Mouse (Mus musculus) lung, postnatal 14 days (tissue): Measurements from ENCODE around the gene Eif4b.

ENCODE experiments used
- DNase-seq: peaks from one replicate; pipeline ENCODE4 v3.0.0; 2021

Eif4b gene

DNA sequence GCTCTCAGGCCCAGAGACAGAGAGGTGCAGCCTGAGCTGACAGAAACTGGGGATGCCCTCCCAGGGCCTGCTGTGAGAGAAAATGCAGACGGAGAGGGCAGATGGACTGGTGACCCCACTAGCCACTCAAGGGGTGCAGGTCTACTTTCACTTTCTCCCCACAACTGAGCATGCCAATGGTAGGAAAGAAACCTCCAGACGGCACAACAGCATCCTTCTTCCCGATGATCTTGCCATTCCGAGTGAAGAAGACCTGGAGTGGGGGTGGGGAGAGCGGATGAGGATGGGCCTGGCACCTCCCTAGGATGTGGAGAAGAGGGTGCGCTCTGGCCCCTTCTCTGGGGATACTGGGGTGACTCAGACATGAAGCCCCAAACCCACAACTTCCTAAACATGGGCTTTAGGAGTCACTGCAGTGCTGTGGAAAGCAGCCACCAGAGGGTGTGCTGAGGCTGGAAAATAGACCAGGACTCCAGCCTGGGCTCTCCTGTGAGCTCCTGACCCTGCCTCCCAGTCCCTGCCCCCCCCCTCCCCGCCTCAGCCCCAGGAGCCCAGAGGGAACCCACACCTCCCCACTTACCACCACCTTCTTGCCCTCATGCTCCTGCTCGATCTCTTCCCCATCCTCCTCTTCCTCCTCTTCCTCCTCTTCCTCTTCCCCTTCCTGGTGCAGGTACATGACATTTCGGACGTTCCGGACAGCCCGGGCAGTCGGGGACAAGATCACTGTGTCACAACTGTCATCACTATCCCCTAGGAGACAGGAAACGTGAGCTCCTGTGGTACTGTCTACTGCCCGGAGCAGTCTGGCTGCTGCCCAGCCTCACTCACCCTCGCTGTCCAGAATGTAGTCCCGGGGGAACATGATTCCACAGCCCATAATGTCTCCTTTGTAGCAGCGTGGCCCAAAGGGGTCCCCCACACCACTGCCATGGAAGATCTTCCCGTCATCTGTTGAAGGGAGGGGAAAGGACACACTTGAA lies 44.2 kb downstream of the Eif4b start:
- no peak for DNase-seq

GRCm38 (mm10) chr15:102118591-102118990 lies 45.0 kb downstream of the Eif4b start:
- DNase-seq, result no peak

DNA sequence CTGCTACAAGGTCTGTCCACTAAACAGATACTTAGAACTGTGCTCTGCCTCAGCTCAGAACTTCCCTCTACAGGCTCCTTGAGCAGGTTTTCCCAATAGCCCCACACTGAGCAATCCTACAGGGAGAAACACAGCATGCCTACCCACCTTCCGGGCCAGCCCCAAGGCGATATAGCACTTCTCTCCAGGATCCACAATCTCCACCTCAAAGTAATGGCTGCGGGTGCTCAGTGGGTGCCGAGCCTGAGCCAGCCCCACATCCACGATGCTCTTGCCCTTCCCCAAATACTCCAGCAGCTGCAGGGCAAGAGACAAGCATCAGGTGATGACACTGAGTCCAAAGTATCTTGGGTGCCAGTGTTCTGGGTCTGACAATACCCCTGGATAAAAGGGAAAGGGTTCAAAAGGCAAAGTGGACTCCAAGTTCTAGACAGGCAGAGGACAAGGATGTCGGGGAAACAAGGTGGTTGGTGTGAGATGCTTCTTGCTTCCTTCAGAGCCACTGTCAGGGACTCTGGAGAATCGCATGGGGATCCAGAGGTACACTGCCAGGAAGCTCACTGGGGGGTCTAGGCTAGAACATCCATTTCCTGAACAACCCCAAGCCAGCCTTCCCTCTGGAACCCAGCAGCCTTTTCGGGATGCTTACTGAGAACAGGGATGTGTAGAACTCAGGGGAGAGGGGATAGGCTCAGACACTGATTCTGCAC lies 45.7 kb downstream of the Eif4b start:
- DNase-seq, result no peak

GRCm38 (mm10) chr15:102119831-102120170 lies 46.2 kb downstream of the Eif4b start:
- DNase-seq, result no peak

- no peak for DNase-seq
Observed at GRCm38 (mm10) chr15:102120530-102120929, 47.0 kb downstream of the Eif4b start.

- DNase-seq, result peak; percentile 67
Observed at GRCm38 (mm10) chr15:102126303-102126702, 52.7 kb downstream of the Eif4b start.

DNA sequence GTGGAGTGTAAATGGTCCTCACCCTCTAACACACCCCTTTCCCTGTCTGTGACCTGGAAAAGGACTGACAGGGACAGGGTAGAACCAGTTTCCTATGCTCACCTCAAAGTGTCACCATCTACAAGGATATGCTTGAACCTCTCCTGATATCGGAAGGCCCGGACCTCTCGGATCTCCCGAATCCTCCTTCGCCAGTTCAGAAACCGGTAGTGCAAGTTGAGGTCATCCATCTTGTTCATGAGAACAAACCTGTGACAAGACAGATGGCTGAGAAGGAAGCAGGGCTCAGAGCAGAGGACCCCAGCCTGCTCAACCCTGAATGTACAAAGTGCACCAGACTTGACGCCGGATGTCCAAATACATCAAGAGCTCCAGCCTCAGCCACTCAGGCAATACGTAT lies 59.7 kb downstream of the Eif4b start:
- DNase-seq, result no peak

- DNase-seq, result no peak
Observed at GRCm38 (mm10) chr15:102134709-102135108, 61.1 kb downstream of the Eif4b start.

GRCm38 (mm10) chr15:102135522-102136128 lies 62.1 kb downstream of the Eif4b start:
- DNase-seq, result no peak

DNA sequence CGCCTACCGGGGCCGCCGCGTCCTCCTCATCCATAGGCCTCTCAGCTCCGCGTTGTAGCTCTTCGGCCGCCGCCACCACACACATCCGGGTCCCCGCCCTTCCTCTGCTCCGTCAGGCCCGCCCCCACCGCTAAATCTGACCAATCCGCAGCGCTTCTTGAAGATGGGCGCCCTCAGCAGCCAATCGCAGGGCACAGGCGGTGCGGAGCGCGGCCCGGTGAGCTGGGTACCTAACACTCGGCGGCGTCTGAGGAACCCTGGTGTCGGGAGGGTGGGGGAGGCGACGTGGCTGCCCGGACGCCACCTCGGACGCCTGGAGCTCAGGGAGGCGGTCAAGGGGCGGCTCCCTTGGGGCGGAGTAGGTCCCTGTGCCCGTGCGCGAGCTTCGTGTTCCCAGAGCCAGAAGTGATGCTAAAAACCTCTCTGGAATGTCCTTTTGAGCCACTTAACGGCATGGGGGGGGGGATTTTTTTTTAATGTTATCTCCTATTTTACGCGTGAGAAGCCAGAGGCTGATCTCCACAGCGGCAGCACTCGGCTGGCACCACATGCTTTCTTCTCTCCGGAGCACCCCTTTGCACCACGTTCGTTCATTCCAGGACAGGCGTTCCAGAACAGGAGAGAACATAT lies 62.7 kb downstream of the Eif4b start, which contains the start of gene Spryd3:
TSS of gene Spryd3 (minus strand) at position 106 of the 630 bp plus-strand sequence.
- peak; percentile 97 for DNase-seq

- no peak for DNase-seq
Observed at GRCm38 (mm10) chr15:102141120-102141519, 67.5 kb downstream of the Eif4b start.

DNA sequence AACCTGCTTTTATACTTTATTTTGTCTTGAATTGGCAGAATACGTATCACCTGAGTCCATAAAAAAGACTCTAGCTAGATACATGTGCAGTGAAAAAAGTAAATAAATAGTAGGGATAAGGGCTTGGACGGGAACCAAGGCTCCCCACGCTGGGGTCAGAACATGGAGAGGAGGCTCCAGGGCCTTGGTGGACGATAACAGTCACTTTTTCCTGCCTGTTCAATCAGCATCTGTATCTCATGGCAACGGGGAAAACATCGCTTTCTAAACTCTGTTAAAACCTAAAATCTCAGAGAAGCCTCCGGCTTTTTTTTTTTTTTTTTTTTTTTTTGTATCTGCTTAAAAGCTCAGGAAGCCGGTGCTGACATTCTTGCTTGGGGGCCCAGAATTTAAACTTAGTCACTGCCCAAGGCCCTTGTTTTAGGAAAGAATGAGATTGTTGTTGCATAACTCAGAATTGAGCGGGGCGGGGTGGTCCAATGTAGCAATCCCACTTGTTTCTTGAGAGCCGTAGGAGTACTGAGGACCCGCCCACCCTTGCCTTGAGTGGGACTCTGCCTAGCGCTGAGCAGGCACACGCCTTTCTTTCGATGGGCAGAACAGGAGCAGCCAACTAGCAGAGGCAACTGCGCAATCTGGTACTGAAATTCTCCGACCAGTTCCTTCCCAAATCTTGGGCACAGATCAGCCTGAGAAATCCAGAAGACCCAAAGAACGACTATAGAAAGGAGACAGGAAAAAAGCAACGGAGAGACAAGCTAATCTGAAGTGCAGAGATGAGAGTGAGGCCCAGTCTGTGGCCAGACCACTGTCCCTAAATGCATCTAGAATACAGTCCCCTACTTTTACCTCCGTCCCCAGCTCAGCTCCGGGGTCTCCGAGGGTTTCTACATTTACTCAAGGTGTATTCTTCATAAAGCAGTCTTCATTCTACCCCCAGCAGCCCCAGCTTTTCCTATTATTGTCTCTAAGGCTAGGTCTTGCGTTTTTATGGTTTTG lies 69.6 kb downstream of the Eif4b start:
- DNase-seq, result peak; percentile 81

GRCm38 (mm10) chr15:102144274-102144711 lies 70.7 kb downstream of the Eif4b start, which contains the start of gene Igfbp6:
Igfbp6 (plus strand) TSS chr15:102144362.
- peak; percentile 23 for DNase-seq

- no peak for DNase-seq
Observed at GRCm38 (mm10) chr15:102144726-102145125, 71.2 kb downstream of the Eif4b start.

GRCm38 (mm10) chr15:102145330-102145729 lies 71.8 kb downstream of the Eif4b start:
- peak; percentile 11 for DNase-seq

GRCm38 (mm10) chr15:102146089-102146488 lies 72.5 kb downstream of the Eif4b start:
- no peak for DNase-seq
